Mouse (Mus musculus): Measurements from ENCODE around the gene Map7.

The Map7 gene

GRCm38 (mm10) chr10:20310969-20311769 lies 162.9 kb downstream of the Map7 start:
- TF ChIP-seq GATA4 (IDR thresholded peaks at IDR 0.05; ENCODE audit: insufficient replicate concordance, low read length), result no peak

- 0 out of 2 replicates have a peak, but pooled peaks have one; percentile 2 for TF ChIP-seq GATA4 (IDR thresholded peaks at IDR 0.05; ENCODE audit: insufficient replicate concordance, low read length)
Observed at GRCm38 (mm10) chr10:20311918-20312735, 163.9 kb downstream of the Map7 start, which contains the start of gene Bclaf1. Gene Bclaf1 (plus strand): TSS chr10:20312469.

DNA sequence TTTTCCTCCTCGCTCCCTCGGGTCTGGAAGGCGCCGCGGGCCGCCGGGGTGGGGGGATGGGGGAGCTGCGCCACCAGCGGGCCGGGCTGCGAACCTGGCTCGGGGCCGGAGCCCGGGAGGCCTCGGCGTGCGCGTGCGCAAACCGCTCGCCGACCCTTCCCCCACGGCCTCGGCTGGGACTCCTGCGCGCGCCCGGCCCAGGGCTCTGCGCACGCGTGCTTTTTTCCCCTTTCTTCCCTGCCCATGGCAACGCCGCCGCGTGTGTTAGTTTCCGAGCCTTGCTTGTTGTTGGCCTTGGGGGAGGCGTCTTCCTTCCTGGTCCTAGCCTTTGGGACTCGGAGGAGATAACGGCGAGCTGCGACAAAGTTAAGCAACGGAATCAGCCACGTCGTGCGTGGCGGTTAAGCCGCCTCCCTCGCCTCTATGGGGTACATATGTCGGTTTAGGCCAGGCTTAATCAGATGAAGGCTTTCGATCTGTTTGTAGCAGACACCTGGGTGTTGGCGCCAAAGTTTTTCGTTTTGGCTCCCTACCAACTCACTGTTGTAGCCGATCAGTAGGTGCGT lies 164.5 kb downstream of the Map7 start:
- TF ChIP-seq GATA4 (IDR thresholded peaks at IDR 0.05; ENCODE audit: insufficient replicate concordance, low read length), result peak; percentile 87; the same call in 1 of the 2 replicates

DNA sequence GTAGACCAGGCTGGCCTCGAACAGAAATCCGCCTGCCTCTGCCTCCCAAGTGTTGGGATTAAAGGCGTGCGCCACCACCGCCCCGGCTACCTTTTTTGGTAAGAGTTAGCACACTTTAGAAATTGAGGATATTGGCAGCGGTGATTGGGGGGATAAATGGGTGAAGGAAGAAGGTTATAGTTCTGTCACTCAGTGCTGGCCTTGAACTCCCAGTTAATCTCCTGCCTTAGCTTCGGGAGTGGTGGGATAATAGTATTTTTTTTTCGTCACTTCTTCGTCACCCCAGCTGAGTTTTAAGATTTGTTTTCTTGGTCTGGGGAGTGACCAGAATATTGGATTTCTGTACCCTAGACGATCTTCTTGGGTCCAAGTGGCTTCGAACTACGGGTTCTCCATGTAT lies 165.2 kb downstream of the Map7 start:
- no peak for TF ChIP-seq GATA4 (IDR thresholded peaks at IDR 0.05; ENCODE audit: insufficient replicate concordance, low read length)

DNA sequence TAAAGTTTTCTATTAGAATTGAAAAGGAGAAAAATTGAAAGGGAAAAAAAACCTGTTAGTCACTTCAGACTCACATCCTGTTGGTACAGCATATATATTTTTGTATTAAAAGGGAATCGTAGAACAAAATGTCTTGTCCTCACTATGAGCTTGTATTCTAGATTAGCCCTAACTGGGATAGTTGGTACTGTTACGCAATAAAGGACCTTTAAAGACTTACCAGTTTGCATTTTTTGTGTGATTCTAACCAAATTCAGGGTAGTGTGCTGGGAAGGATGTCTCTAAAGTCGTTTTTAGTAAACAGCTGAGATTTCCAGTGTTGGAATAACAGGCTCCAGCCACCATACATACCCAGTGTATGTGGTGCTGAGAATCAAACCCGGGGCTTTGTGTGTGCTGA lies 165.7 kb downstream of the Map7 start:
- no peak for TF ChIP-seq GATA4 (IDR thresholded peaks at IDR 0.05; ENCODE audit: insufficient replicate concordance, low read length)

DNA sequence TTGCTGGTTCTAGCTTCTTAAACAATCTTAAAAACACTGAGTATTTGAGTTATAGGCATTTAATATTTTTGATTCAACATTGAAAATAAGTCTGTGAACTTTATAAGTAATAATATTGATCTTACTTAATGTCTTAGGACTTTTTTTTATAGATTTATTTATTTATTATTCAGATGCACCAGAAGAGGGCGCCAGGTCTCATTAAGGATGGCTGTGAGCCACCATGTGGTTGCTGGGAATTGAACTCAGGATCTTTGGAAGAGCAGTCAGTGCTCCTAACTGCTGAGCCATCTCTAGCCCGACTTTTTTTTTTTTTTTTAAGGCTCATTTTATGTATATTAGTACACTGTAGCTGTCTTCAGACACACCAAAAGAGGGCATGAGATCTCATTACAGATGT lies 166.5 kb downstream of the Map7 start:
- no peak for TF ChIP-seq GATA4 (IDR thresholded peaks at IDR 0.05; ENCODE audit: insufficient replicate concordance, low read length)

GRCm38 (mm10) chr10:20317466-20317865 lies 169.2 kb downstream of the Map7 start:
- no peak for TF ChIP-seq GATA4 (IDR thresholded peaks at IDR 0.05; ENCODE audit: insufficient replicate concordance, low read length)

- TF ChIP-seq GATA4 (IDR thresholded peaks at IDR 0.05; ENCODE audit: insufficient replicate concordance, low read length), result no peak
Observed at GRCm38 (mm10) chr10:20326226-20326625, 178.0 kb downstream of the Map7 start.
